Mouse (Mus musculus) stomach, embryonic 14.5 days (tissue): ENCODE data around the gene Rpusd3. TPM values are rescaled to one million over a fixed set of nuclear protein-coding genes. Genes with fewer than 3 reads are reported as not detected.

ENCODE experiments used
- microRNA-seq: library from miRNA; unstranded; fragments of <30 nt; microRNA quantifications from one replicate; pipeline ENCODE4, GENCODE M21; 2016
- polyA plus RNA-seq: library from polyadenylated mRNA; unstranded; fragments of >200 nt; fragmentation: Nextera tagmentation; extraction: Ambion mirVana; gene quantifications from 2 replicates; pipeline ENCODE4 v1.2.1, GENCODE M21; 2014

Rpusd3 gene
- polyA plus RNA-seq, 1 experiment from 2014 or later: 20.2 TPM

Small RNA genes within 50 kb of the gene (microRNA-seq; reads per million reads assigned to microRNA genes)
- gene Gm24387: not detected

Other genes with a start within 250 kb of the Rpusd3 start
- gene Lhfpl4, start 224.0 kb downstream of the Rpusd3 start, polyA plus RNA-seq: 0.87 and 1.8 TPM in 2 replicates
- 31.6 and 33.2 TPM in 2 replicates for gene Mtmr14, start 181.5 kb downstream of the Rpusd3 start, polyA plus RNA-seq
- gene Cpne9, start 137.0 kb downstream of the Rpusd3 start, polyA plus RNA-seq: 0.20 TPM in 1 of 2 replicates, not detected in the other
- gene Brpf1, start 112.2 kb downstream of the Rpusd3 start, polyA plus RNA-seq: 20.1 and 21.1 TPM in 2 replicates
- gene Ogg1, start 92.4 kb downstream of the Rpusd3 start, polyA plus RNA-seq: 14.7 and 18.0 TPM in 2 replicates
- 102 and 107 TPM in 2 replicates for gene Camk1, start 75.4 kb downstream of the Rpusd3 start, polyA plus RNA-seq
- gene Tada3, start 41.5 kb downstream of the Rpusd3 start, polyA plus RNA-seq: 52.6 and 54.8 TPM in 2 replicates
- gene Arpc4, start 41.2 kb downstream of the Rpusd3 start, polyA plus RNA-seq: 222 and 230 TPM in 2 replicates
- gene Ttll3, start 30.1 kb downstream of the Rpusd3 start, polyA plus RNA-seq: 2.6 and 2.7 TPM in 2 replicates
- gene Cidec, start 16.4 kb upstream of the Rpusd3 start, polyA plus RNA-seq: 0.46 TPM in 1 of 2 replicates, not detected in the other
- 78.6 and 81.1 TPM in 2 replicates for gene Jagn1, start 23.2 kb upstream of the Rpusd3 start, polyA plus RNA-seq
- 19.0 and 19.8 TPM in 2 replicates for gene Il17re, start 39.1 kb upstream of the Rpusd3 start, polyA plus RNA-seq
- 10.6 and 12.9 TPM in 2 replicates for gene Il17rc, start 52.1 kb upstream of the Rpusd3 start, polyA plus RNA-seq
- 16.0 and 20.5 TPM in 2 replicates for gene Creld1, start 64.0 kb upstream of the Rpusd3 start, polyA plus RNA-seq
- gene Prrt3, start 82.6 kb upstream of the Rpusd3 start, polyA plus RNA-seq: 0.48 and 0.61 TPM in 2 replicates
- gene Emc3, start 112.3 kb upstream of the Rpusd3 start, polyA plus RNA-seq: 84.8 and 94.9 TPM in 2 replicates
- 12.3 and 13.8 TPM in 2 replicates for gene Fancd2, start 112.3 kb upstream of the Rpusd3 start, polyA plus RNA-seq
- 0.28 and 0.82 TPM in 2 replicates for gene Fancd2os, start 181.4 kb upstream of the Rpusd3 start, polyA plus RNA-seq
- 244 and 245 TPM in 2 replicates for gene Brk1, start 185.4 kb upstream of the Rpusd3 start, polyA plus RNA-seq
- gene Vhl, start 204.6 kb upstream of the Rpusd3 start, polyA plus RNA-seq: 43.5 and 50.5 TPM in 2 replicates
- 6.3 and 7.4 TPM in 2 replicates for gene Irak2, start 219.1 kb upstream of the Rpusd3 start, polyA plus RNA-seq